18 mouse cellular contexts compared by ENCODE assay signal in genomic region chr3:53931745-53932144, GRCm38 (mm10).
DNase-seq lines count a peak whose midpoint lies in the region; TF ChIP-seq lines count a peak whose summit lies in the region.
"Had no signal": no experiment of that assay in that cellular context is flagged by ENCODE, and none has a peak within 500 bp of the region (broad histone marks: within the 10 kb centered on the region; RNA-seq: fewer than 3 reads in every experiment).

No protein-coding gene starts in this region.

- no peak overlapping the region for H3K27ac ChIP-seq in left cerebral cortex, adult 2 months
- H3K27ac ChIP-seq: embryonic facial prominence, embryonic 13.5 days; forebrain, embryonic 12.5 days; gastrocnemius, adult 2 months; hindbrain, embryonic 12.5 days had no signal

- peak; percentile 5 to 45 for DNase-seq in frontal cortex, adult 2 months (ENCODE audit: extremely low spot score in 1 of 2, low spot score in 1 of 2)
- DNase-seq in frontal cortex, postnatal 25 days (ENCODE audit: low spot score in 2 of 2): no peak
- peak; percentile 7 to 8 for DNase-seq in left cerebral cortex, adult 18-20 months (ENCODE audit: low spot score in 2 of 2)
- no peak for DNase-seq in left cerebral cortex, adult 2 months (ENCODE audit: extremely low spot score in 1 of 2, low spot score in 2 of 2)
- DNase-seq in right cerebral cortex, adult 2 months (ENCODE audit: low spot score in 2 of 2): peak; percentile 15 to 39
- no peak for DNase-seq in right cerebral cortex, postnatal 36 days (ENCODE audit: low spot score in 2 of 2)
- no peak for DNase-seq in lung, postnatal 14 days
- DNase-seq: adrenal gland, postnatal 14 days; cerebellum, adult 18-20 months; cerebellum, adult 9-11 months; cerebellum, postnatal 36 days; gastrocnemius, adult 2 months; gastrocnemius, postnatal 25 days; heart, postnatal 10 days; heart, postnatal 4 days had no signal

- no peak for TF ChIP-seq CTCF in left cerebral cortex, adult 2 months (IDR thresholded peaks at IDR 0.05)

- no peak overlapping the region for H3K4me3 ChIP-seq in left cerebral cortex, adult 2 months
- H3K4me3 ChIP-seq: embryonic facial prominence, embryonic 13.5 days; forebrain, embryonic 12.5 days; gastrocnemius, adult 2 months; hindbrain, embryonic 12.5 days had no signal

- intact Hi-C loops in left cerebral cortex, adult 2 months (cut with DNase I): loop anchor here (5.0 kb wide), 1 partner anchor 226 kb away; the partner anchor contains the start of gene Trpc4

Comparison
In these comparisons a context has a peak if more than half of its experiments do, and no peak if none do; other contexts are left out.
1. DNase-seq: peak in frontal cortex, adult 2 months (2 of 2), left cerebral cortex, adult 18-20 months (2 of 2) and right cerebral cortex, adult 2 months (2 of 2); none in frontal cortex, postnatal 25 days (0 of 2), left cerebral cortex, adult 2 months (0 of 2), right cerebral cortex, postnatal 36 days (0 of 2) and lung, postnatal 14 days (single experiment).